Mouse (Mus musculus) WW6 (cell line): ENCODE measurements around the gene Fam234b.

Experiments
- DNase-seq: peaks from one replicate; pipeline ENCODE4 v3.0.0-alpha.2; 2013; ENCODE audit warnings: low read depth, low spot score

Gene Fam234b

DNA sequence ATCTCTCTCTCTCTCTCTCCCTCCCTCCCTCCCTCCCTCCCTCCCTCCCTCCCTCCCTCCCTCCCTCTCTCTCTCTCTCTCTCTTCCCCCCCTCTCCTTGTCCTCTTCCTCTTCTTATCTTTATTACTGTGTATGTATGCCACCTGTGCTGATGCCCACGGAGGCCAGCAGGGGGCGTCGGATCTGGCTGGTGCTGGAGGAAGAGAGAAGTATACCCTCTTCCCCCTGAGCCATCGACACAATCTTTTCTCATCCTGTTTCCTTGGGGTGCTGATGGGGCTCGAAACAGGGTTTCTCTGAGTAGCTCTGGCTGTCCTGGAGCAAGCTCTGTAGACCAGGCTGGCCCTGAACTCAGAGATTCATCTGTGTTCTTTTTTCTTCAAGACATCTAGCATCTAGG, 14.9 kb upstream of the Fam234b start:
- no peak for DNase-seq

DNA sequence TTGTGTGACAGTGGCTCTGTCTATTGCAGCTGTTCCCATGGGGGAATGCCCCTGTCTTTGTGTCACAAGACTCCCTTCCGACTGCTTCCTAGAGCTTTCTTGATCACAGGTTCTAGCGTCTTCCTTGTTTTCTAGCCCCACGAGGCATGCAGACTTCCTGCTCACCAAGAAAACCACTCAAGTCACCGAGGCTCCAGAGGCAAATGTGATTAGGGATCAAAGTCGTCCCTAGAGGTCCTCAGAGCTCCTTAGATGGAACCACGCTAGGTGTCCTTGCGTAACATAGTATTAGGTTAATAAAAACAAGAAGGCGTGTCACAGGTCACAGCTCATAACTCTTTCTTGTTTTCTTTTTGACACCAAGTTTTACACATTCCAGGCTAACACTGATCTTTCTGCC, 13.8 kb upstream of the Fam234b start:
- DNase-seq: no peak

DNA sequence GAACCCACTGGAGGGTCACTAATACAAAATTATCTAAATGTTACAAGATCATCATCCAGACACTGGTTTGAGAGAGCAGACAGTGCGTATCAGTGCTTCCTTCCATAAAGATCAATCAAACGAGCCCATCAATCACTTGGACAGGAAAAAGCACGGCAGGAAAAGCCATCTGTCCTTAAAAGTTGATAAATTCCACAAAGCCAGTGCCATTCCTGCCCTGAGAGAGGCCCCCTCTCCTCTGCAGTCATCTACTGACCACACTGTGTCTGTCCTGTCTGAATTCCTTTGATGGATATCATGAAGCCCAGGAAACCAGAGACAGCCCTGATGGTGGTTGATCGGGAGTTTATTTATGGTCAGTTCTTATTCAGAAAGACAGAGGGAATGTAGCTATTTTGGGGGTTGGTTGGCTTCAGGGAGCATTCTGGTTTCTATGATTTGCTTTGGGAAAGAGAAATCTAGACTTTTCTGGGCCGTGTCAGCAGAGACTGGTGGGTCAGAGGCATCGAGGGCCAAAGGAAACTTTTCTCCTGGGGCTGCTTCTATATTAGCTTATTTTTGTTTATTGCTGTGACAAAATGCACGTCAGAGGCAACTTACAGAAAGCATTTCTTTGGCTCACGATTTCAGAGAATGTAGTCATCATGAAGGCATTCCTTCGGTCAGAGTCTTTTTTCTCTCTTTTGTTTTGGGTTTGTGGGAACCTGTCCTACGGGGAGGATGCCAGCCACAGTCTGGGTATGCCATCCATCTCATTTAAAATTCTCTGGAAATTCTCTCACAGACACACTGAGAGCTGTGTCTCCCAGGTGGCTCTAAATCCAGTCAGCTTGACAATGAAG, 10.5 kb upstream of the Fam234b start:
- DNase-seq: no peak

DNA sequence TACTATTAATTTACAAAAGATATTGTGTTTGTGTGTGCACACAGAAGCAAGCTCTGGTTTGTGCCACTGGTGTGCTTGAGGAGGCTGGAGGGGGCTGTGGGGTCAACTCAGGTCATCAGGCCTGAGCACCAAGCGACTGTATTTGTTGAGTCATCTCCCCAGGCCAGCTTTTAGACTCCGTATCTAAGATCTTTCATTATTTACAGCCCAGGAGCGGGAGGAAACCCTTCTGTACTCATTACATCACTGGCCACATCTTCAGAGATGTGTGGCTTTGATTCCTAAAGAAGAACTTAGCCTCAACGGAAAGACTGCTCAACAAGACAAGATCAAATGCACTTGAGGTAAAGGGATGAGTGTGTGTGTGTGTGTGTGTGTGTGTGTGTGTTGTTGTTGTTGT, 9.1 kb upstream of the Fam234b start:
- DNase-seq: no peak

DNA sequence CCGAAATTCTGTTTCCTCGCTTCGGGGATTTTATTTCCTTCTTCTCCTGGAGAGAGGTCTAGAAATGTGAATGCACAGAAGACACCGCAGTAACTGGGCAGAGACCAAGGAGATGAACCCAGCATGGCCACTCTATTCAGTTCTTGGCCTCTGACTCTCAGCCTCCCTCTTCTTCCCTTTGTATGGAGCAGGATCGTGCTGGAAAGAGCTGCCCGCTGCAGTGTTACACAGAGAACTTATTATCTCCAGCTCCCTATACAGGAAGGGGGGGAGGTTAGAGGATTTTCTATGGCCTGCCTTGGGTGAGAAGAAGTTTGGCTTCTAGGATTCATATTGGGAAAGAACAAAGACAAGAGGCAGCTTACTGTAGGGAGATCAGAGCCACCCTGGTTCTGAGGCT, 7.7 kb upstream of the Fam234b start:
- no peak for DNase-seq

DNA sequence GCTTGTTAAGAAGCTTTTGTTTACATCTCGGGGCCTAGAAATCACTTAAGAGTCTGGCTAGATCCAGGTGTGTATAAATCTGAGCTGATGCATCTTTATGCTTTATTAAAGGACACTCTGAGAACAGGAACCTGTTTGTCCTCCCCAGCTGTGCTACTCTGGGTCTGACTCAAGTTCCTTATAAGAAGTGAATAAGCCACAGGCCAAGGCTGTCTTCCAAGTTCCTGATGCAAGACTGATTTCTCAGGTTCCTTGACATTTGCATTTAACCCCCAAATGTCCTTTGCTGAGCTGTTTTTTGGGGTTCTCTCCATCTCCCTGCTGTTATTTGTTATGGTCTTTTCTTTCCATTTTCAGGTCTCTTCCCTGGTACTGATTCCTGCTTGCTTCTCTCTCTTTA, 5.9 kb upstream of the Fam234b start:
- DNase-seq: no peak

DNA sequence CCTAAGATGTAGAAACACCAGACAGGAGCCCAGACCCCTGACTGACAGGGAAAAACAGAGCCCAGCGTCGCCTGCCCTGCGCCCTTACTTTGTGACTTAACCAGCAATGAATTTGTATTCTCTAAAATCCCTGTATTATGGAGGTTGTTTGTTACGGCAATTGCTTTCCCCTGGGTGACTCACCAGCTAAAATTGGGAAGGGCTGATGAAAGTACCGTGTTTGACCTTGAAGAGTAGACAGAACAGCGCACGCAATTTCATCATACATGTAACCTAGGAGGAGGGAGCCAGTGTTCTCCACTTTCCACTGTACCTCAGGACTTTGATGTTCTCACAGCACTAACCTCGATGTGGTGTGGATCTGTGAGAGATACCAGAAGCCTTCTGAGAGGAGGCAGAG, 4.8 kb upstream of the Fam234b start:
- no peak for DNase-seq

DNA sequence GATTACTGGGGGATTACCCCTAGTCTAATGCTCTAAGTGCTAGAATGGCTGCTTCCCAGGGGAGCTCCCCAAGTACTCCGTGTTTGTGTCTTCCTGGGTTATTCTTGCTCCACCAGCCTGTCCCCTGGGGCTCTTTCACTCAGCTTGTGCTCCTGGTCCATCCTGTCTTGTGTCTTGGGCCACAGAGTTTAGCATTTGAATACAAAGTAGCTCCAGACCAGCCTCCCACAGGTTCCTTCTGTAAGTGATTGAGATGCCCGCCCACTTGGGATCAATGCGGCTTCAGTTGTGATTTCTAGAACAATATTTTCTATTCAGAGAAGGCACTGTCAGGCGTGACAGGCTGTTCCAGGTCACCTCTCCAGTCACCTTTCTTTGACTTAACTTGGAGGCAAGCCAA, 4.0 kb upstream of the Fam234b start:
- no peak for DNase-seq

DNA sequence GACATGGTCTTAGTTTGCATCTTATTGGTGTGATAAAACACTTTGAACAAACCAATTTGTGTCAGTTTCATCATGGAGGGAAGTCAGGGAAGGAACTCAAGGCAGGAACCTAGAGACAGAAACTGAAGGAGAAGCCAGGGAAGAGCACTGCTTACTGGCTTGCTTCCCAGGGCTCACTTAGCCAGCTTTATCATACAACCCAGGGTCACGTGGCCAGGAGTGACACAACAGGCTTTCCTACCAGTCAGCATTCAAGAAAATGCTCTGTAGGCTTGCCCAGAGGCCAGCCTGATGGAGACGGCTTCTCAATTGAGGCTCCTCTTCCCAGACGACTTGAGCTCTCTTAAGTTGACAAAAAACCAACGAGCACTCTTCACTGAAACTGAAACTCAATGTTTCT, 2.9 kb upstream of the Fam234b start:
- no peak for DNase-seq

DNA sequence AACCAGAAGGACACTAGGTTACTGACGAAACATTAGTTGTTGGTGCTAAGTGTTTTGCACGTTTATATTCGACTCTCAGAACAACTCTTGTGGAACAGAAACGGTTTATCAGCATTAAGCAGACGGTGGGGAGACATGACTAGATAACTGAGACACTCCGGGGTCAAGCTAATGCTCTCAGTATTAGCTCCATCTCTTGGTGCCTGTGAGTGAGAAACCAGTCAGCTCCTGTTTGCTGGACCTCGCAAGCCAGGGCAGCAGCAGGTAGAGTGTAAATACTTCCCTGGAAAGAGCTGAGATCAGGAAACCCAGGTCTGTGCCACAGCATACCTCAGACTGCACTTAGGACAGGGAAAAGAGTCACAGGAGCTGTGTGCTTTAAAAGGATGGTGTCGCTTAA, 1.1 kb upstream of the Fam234b start:
- DNase-seq: no peak

DNA sequence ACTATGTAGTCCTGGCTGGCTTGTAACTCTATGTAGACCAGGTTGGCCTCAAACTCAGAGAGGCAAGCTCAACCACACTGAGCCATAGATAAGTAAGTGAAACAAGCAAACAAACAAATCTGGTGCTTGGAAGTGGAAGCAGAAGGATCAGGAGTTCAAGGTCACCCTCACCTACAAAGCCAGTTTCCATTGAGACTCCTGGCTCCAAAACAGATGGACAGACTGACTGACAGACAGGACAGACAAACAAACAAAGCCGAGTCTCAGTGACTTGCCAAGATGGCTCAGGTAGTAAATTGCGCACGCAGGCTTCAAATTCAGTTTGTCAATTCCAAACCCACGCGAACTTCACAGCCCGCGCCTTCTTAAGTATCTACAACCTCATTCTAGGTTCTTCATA, 331 bp upstream of the Fam234b start:
- DNase-seq: no peak

DNA sequence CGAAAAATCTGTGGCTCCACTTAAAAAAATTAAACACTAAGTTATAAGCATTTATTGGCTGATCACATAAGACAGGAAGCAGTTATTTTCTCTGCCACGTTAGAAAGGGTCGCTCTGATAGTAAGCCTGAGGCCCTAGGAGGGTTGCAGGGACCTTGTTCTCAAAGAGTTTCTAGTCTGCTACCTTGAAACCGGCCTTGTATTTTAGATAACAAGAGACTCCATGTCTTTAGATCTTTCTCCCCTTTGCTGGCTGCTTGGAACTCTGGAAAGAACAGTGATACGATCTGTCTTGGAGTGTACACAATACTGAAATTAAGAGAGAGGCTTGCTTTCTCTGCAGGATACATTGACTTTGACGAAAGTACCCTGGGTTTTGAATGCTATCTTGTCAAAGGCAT, 949 bp downstream of the Fam234b start:
- no peak for DNase-seq

DNA sequence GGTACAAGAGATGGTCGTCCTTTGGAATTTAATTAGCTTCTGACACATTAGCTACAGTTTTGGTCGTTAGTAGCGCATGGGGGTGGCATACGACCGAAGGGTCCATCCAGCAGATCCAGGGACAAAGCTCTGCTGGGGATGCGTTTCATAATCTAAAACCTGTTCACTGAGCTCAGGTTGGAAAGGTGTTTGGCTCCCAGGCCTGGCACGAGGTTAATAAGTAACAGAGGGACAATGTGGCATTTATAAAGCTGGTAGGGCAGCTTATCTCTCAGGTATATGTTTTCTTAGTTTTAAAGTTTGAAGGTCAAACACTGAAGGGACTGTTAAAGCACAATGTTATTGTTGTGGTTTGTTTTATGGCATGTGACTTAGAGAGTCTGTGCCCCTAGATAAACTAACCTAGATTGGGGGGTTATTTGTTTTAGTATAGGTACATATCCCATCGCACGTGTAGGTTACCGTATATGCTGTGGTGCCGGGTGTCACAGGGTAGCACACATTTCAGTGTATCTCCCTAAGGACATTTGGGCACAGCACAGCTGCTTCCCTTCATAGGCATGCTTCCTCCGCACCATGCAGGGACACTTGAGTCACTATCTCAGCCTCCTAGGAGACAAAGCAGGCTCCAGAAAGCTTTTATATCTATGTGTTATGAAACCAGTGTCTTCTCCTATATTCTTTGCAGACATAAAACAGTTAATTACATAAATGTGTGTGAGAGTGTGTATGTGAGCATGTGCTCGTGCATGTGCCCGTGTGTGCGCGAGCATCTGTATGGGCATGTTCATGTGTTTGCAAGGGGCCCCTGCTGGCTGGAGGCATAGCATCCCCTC, 2.6 kb downstream of the Fam234b start:
- DNase-seq: no peak

DNA sequence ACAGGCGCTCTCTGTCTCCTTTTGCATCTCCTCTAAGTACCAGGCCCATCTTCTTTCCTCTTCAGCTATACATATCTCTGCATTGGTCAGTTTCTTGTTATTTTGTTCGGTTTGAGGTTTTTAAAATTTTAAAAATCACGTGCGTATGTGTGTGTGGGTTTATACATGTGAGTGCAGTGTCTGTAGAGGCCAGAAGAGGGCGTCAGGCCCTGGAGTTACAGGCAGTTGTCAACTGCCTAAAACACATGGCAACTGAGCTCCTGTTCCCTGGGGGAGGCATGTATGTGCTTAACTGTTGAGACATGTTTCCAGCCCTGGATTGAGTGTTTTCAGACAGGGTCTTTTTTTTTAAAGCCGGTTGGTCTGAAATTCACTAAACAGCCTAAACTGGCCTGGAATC, 4.9 kb downstream of the Fam234b start:
- DNase-seq: no peak

DNA sequence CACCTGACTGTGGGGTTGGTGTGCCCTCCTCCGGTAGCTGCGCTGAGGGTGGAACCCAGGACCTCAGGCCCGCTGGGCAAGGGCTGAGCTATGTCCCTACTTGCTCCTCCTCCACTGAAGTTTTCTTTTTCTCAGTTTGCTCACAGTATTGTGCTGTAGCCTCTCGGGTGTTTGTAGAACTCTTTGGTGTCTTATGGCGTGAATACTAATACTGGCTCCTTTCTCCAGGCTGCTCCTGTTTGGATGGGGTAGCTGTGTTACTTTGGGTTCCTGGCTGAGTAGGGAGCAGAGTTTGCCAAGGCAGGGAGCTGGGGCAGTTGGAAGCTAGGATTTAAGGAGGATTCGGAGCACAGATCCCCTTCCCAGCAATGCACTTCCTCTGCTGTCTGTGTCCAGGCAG, 6.0 kb downstream of the Fam234b start:
- DNase-seq: no peak

DNA sequence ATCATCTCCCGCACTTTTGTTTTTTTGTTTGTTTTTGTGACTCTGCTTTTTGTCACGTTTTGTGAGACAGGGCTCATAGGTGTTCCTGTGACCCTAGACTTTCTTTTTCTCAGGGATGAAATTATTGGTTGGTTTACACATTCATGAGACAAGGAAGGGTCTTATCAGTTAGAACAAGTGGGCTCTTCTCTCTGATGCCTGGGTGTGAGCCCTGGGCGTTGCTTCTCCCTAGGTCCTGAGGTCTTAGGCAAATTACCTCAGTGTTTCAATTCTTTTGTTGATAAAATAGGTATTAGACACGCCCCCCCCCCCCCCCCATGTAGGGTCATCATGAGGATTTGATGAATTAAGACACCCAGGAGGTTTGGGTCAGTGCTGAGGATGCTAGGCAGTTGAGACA, 7.1 kb downstream of the Fam234b start:
- DNase-seq: no peak

DNA sequence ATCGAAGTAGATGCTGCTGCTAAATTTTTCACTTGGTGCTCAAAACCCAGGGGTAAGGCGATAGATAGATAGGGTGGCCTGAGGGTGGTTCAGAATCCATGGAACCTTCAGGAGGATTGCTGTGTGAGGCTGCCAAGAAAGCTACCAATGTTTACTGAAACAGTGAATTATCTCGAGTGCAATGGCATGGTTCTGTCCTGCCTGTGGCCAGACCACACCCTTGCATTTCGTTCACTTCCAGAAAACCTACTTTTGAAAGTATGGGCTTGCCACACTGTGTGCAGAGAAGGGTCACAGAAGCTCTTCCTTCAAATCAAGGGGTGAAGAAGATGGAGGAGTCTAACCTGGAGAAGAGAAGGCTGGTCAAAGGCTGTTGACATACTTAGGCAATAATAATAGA, 8.0 kb downstream of the Fam234b start:
- no peak for DNase-seq

DNA sequence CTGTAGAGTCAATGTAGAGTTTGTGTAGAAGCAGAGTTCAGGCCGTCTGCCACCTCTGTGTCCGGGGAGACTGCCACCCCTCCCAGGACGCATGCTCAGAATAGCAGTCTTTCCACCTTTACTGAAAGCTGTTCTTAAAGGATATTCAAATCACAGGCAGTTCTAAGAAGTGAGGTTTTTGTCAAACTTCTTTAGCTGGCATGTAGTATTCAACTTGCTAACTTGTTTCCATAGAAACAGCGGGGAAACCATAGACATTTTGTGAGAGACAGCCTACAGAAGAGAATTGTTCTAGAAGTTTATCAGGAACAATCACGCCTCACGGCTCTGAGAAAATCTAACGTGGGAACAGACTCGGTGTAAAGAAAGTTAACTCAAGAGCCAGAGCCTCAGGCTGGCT, 9.1 kb downstream of the Fam234b start:
- no peak for DNase-seq

DNA sequence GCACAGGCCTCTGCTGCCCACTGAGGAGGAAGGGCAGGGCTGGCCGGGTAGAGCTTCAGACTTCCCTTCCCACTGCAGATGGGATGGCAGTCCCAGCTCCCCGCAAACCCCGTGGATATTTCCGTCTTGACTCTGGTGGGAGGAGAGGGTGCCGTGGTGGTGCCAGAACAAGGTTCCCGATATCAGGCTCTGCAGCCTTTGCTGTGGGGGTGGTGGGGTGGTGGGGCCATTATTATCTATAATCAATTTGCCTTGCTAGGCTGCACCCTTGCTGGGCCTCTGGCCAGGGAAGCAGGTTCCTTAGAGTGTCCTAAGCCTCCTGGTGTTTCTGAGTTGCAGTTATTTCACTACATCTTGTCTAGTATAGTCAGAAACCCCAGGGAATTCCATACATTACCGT, 13.4 kb downstream of the Fam234b start:
- no peak for DNase-seq

DNA sequence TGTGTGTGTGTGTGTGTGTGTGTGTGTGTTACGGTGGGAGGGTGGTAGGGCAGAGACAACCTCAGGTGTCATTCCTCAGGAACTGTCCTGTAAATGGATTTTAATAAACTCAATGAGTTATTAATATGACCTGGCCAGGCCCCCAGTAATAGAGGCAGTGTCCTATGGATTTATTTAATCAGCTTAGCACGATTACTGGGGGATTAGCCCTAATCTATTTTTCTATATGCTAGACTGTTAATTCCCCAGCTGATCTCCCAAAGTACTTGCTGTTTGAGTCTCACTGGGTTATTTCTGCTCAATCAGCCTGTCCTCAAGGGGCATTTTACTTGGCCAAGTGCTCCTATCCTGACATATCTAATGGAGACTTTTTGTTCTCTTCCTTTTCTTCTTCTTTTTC, 14.9 kb downstream of the Fam234b start:
- DNase-seq: no peak

DNA sequence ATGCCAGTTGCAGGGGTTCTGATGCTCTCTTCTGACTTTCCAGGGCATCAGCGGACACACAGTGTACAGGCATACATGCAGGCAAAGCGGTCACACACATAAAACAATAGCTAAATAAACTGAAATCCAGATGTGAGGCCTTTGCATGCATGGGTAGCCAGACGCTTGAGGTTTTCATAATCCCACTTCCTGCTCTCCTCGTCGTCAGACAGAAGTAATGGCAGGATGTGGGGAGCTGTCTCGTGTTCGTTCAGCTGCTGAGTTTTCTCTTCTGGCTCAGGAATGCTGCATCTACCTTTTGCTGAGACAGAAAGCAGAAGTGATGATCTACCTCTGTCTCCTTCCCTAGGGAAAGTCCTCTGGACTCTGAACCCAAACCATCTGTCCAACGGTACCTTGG, 20.6 kb downstream of the Fam234b start:
- no peak for DNase-seq

DNA sequence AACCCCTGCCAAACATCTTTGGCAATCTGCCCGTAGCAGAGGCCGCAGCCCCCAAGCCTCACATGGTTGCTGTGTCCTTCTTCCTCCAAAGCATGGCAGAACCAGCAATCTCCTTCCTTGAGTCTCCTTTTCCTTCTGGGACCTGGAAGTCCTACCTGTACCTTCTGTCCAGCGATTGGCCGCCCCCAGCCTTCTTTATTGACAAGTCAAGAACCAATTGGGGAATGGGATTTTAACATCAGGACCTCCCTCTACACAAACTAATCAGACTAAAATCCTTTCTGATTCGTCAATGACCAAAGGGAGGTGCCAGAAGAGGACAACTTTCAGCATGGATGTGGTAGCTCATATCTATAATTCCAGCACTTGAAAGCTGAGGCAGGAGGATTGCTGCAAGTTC, 22.1 kb downstream of the Fam234b start:
- no peak for DNase-seq

DNA sequence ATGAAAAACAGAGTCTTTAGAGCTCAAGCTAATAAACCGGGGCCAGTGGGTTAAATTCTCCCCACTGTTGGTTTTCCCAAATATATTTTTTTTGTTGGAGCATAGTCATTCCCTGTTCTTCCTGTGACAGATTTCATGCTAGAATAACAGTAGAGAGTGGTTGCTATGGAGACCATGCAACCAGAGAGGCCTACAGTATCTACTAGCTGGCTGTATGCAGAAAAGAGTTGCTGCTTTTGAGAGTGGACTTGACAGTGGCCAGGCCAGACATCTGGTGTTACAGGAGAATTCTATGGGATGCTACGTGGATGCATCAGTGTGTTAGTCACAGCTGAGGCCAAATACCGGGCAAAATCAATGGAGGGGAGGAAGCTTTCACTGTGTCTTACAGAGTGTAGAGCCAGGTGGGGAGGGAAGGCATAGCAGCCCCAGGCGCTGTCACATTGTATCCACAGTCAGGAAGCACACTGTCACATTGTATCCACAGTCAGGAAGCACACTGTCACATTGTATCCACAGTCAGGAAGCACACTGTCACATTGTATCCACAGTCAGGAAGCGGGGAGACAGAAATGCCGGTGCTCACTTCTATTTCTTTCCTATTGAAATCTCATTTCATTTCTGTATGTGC, 26.1 kb downstream of the Fam234b start:
- DNase-seq: no peak
